Mouse (Mus musculus) stomach, embryonic 16.5 days (tissue): ENCODE measurements around the gene Cacna1d. TPM values are rescaled to one million over a fixed set of nuclear protein-coding genes. Genes with fewer than 3 reads are reported as not detected.

Source experiments
- ATAC-seq: fragments of 200-750 bp; cut with Nextera tagmentation; 2 replicates; pipeline ENCODE4 v1.8.0; 2017; ENCODE audit warnings: moderate number of reproducible peaks, moderate TSS enrichment; ENCODE audit not compliant: insufficient read depth, low FRiP score
- H3K27ac ChIP-seq: fragments of 300-500 bp; sonication (generic); 2 replicates; pipeline ENCODE4 v1.5.1; 2014; ENCODE audit warnings: low read length
- H3K27me3 ChIP-seq: fragments of 300-500 bp; sonication (generic); 2 replicates; pipeline ENCODE4 v1.6.1; 2014; ENCODE audit warnings: low read length, control low read depth, mixed read lengths; ENCODE audit not compliant: control insufficient read depth, insufficient read depth
- H3K36me3 ChIP-seq: fragments of 300-500 bp; sonication (generic); 2 replicates; pipeline ENCODE4 v1.6.1; 2014; ENCODE audit warnings: low read length; ENCODE audit not compliant: control insufficient read depth, insufficient read depth
- H3K4me1 ChIP-seq: fragments of 300-500 bp; sonication (generic); 2 replicates; pipeline ENCODE4 v1.6.1; 2014; ENCODE audit warnings: low read length, control low read depth, mixed read lengths; ENCODE audit not compliant: control insufficient read depth, insufficient read depth
- H3K4me2 ChIP-seq: fragments of 300-500 bp; sonication (generic); 2 replicates; pipeline ENCODE4 v1.6.1; 2014; ENCODE audit warnings: low read depth, low read length, mixed read lengths
- H3K4me3 ChIP-seq: fragments of 300-500 bp; sonication (generic); replicated peaks from 2 replicates; pipeline ENCODE4 v1.5.1; 2014; ENCODE audit warnings: mild to moderate bottlenecking, low read length
- H3K9ac ChIP-seq: fragments of 300-500 bp; sonication (generic); 2 replicates; pipeline ENCODE4 v1.6.1; 2014; ENCODE audit warnings: low read length
- H3K9me3 ChIP-seq: fragments of 300-500 bp; sonication (generic); replicated peaks from 2 replicates; pipeline ENCODE4 v1.6.1; 2016; ENCODE audit warnings: low read length, control low read depth; ENCODE audit not compliant: control insufficient read depth
- WGBS: fragments of 180-500 bp; shearing (Covaris S2); extraction: QIAGEN DNeasy Blood & Tissue Kit; methylation state at CpG from one replicate; pipeline ENCODE4 v1.1.7; 2014; 5-methylcytosine and 5-hydroxymethylcytosine counted together
- polyA plus RNA-seq: library from polyadenylated mRNA; unstranded; fragments of >200 nt; fragmentation: Nextera tagmentation; extraction: Ambion mirVana; gene quantifications from 2 replicates; pipeline ENCODE4 v1.2.1, GENCODE M21; 2015

Gene Cacna1d
- polyA plus RNA-seq, 1 experiment from 2014 or later: 4.2 TPM

- ATAC-seq: no peak
- Histone ChIP-seq H3K4me3 (no peak overlapping the region), H3K4me2 (no peak overlapping the region), H3K36me3 (no peaks in the 10 kb centered on the region), H3K27ac (no peak overlapping the region), H3K4me1 (no peaks in the 10 kb centered on the region), H3K9me3 (no peaks in the 10 kb centered on the region), H3K9ac (no peak overlapping the region), H3K27me3 (no peaks in the 10 kb centered on the region)
- 55% methylated on average over 2 of the region's 2 CpGs for WGBS
Observed at GRCm38 (mm10) chr14:30092021-30092420, 399.2 kb downstream of the Cacna1d start.

GRCm38 (mm10) chr14:30079729-30080128 lies 411.5 kb downstream of the Cacna1d start:
- no peak overlapping the region for H3K27ac ChIP-seq
- no peak overlapping the region for H3K4me3 ChIP-seq
- H3K4me2 ChIP-seq: no peak overlapping the region
- 0 out of 2 replicates have a peak, but pooled peaks cover 5% of the 10 kb centered on the region for H3K36me3 ChIP-seq
- H3K27me3 ChIP-seq: no peaks in the 10 kb centered on the region
- ATAC-seq: no peak
- 0 out of 2 replicates have a peak, but pooled peaks cover 6% of the 10 kb centered on the region for H3K9me3 ChIP-seq
- 47% methylated on average over 4 of the region's 4 CpGs for WGBS
- H3K4me1 ChIP-seq: no peaks in the 10 kb centered on the region
- no peak overlapping the region for H3K9ac ChIP-seq

GRCm38 (mm10) chr14:30078115-30078808 lies 413.0 kb downstream of the Cacna1d start:
- no peak overlapping the region for H3K4me2 ChIP-seq
- H3K27ac ChIP-seq: no peak overlapping the region
- ATAC-seq: no peak

GRCm38 (mm10) chr14:30075268-30075887 lies 415.9 kb downstream of the Cacna1d start:
- H3K9ac ChIP-seq: no peak overlapping the region
- no peak overlapping the region for H3K4me3 ChIP-seq
- H3K9me3 ChIP-seq: no peaks in the 10 kb centered on the region
- H3K36me3 ChIP-seq: no peaks in the 10 kb centered on the region
- no peak overlapping the region for H3K27ac ChIP-seq
- H3K4me2 ChIP-seq: no peak overlapping the region
- H3K27me3 ChIP-seq: no peaks in the 10 kb centered on the region; the same call in 1 of the 2 replicates
- H3K4me1 ChIP-seq: no peaks in the 10 kb centered on the region
- WGBS: 72% methylated on average over 7 of the region's 7 CpGs
- no peak for ATAC-seq

More at GRCm38 (mm10) chr14:30078115-30078808, 413.0 kb downstream of the Cacna1d start:
- no peak overlapping the region for H3K4me3 ChIP-seq
- H3K9me3 ChIP-seq: 0 out of 2 replicates have a peak, but pooled peaks cover 6% of the 10 kb centered on the region
- H3K36me3 ChIP-seq: 0 out of 2 replicates have a peak, but pooled peaks cover 5% of the 10 kb centered on the region
- 76% methylated on average over 15 of the region's 15 CpGs for WGBS
- H3K27me3 ChIP-seq: no peaks in the 10 kb centered on the region; the same call in 1 of the 2 replicates
- no peak overlapping the region for H3K9ac ChIP-seq
- no peaks in the 10 kb centered on the region for H3K4me1 ChIP-seq

GRCm38 (mm10) chr14:30068566-30068965 lies 422.7 kb downstream of the Cacna1d start:
- Histone ChIP-seq H3K9me3 (no peaks in the 10 kb centered on the region), H3K4me1 (no peaks in the 10 kb centered on the region), H3K4me3 (no peak overlapping the region), H3K27me3 (no peaks in the 10 kb centered on the region; the same call in 1 of the 2 replicates), H3K4me2 (no peak overlapping the region), H3K36me3 (no peaks in the 10 kb centered on the region), H3K9ac (no peak overlapping the region), H3K27ac (no peak overlapping the region)
- WGBS: 78% methylated on average over 3 of the region's 3 CpGs
- no peak for ATAC-seq

GRCm38 (mm10) chr14:30066752-30067151 lies 424.5 kb downstream of the Cacna1d start:
- H3K9ac ChIP-seq: no peak overlapping the region
- H3K4me1 ChIP-seq: no peaks in the 10 kb centered on the region
- no peaks in the 10 kb centered on the region for H3K9me3 ChIP-seq
- H3K4me3 ChIP-seq: no peak overlapping the region
- no peaks in the 10 kb centered on the region for H3K36me3 ChIP-seq
- H3K27ac ChIP-seq: no peak overlapping the region
- H3K27me3 ChIP-seq: no peaks in the 10 kb centered on the region
- ATAC-seq: no peak
- H3K4me2 ChIP-seq: no peak overlapping the region
- 81% methylated on average over 12 of the region's 12 CpGs for WGBS

- no peak overlapping the region for H3K4me3 ChIP-seq
- H3K36me3 ChIP-seq: no peaks in the 10 kb centered on the region
- ATAC-seq: no peak
- no peaks in the 10 kb centered on the region for H3K4me1 ChIP-seq
- H3K27me3 ChIP-seq: no peaks in the 10 kb centered on the region
- 84% methylated on average over 2 of the region's 2 CpGs for WGBS
- no peak overlapping the region for H3K9ac ChIP-seq
- H3K27ac ChIP-seq: no peak overlapping the region
- H3K9me3 ChIP-seq: no peaks in the 10 kb centered on the region
- no peak overlapping the region for H3K4me2 ChIP-seq
Observed at GRCm38 (mm10) chr14:30064864-30065263, 426.4 kb downstream of the Cacna1d start.

- peak overlapping the region; percentile 25 for H3K4me2 ChIP-seq
- peak overlapping the region; percentile 86 for H3K27ac ChIP-seq
- ATAC-seq: peak; percentile 84
Observed at GRCm38 (mm10) chr14:30056031-30056766, 435.1 kb downstream of the Cacna1d start.

GRCm38 (mm10) chr14:30054922-30055321 lies 436.3 kb downstream of the Cacna1d start:
- Histone ChIP-seq H3K4me1 (peaks cover 23% of the 10 kb centered on the region), H3K4me3 (no peak overlapping the region), H3K27me3 (no peaks in the 10 kb centered on the region), H3K9me3 (no peaks in the 10 kb centered on the region), H3K9ac (0 out of 2 replicates have a peak overlapping the region, but pooled peaks have one; percentile 24), H3K27ac (peak overlapping the region; percentile 64; the same call in 1 of the 2 replicates), H3K4me2 (no peak overlapping the region), H3K36me3 (no peaks in the 10 kb centered on the region)
- 55% methylated on average over 7 of the region's 7 CpGs for WGBS
- no peak for ATAC-seq

More at GRCm38 (mm10) chr14:30056031-30056766, 435.1 kb downstream of the Cacna1d start:
- no peaks in the 10 kb centered on the region for H3K36me3 ChIP-seq
- H3K4me1 ChIP-seq: peaks cover 23% of the 10 kb centered on the region
- H3K9me3 ChIP-seq: no peaks in the 10 kb centered on the region
- H3K27me3 ChIP-seq: no peaks in the 10 kb centered on the region
- no peak overlapping the region for H3K4me3 ChIP-seq
- H3K9ac ChIP-seq: no peak overlapping the region
- 37% methylated on average over 13 of the region's 13 CpGs for WGBS
